Mouse (Mus musculus) ES-Bruce4 (cell line): Measurements from ENCODE around the gene Adgrg5.

Experiments used
- CTCF ChIP-seq: IDR thresholded peaks from one replicate; pipeline ENCODE4 v1.8.1; 2011; ENCODE audit warnings: low read depth, low read length
- POLR2A ChIP-seq: IDR thresholded peaks from one replicate; pipeline ENCODE4 v1.8.1; 2011; ENCODE audit warnings: low read length; ENCODE audit not compliant: insufficient read depth

GRCm38 (mm10) chr8:94967071-94967470, 43.6 kb downstream of the Adgrg5 start:
- TF ChIP-seq CTCF (no peak), POLR2A (no peak)
